Mouse (Mus musculus): ENCODE measurements at regions not wholly inside any gene's neighbourhood (a gene's known extent, or its start where the extent isn't known, plus 50 kb on each side); places are given as distances from the start of the nearest gene placed in this dataset.

DNA sequence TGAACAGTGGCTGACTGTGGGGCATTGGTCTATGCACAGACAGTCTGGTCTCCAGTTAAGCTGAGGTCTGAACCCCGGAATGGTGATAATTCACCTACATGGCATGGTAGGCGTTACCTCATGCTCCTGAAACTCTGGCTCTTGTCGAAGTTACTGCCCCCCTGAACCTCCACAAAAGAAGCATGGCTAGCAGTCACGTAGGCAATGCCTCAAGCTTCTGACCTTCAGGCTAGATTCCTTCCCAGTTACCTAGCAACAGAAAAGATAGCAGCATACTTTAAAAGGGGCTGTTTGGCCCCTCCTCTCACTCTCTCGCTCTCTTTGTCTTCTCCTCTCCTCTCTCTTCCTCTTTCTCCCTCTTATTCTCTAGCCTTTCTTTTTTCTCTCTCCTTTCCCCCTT lies 125.8 kb upstream of the Rnaseh2b start:
- no peak for TF ChIP-seq FLI1 (IDR thresholded peaks at IDR 0.05; ENCODE audit: low read length)
- no peak for TF ChIP-seq GATA1 (IDR thresholded peaks at IDR 0.05; ENCODE audit: borderline replicate concordance, low read length)

Measured in megakaryocyte, embryonic 14.5 days (primary cell).